ENCODE assay signal across 18 mouse cellular contexts in genomic region chr7:94926547-94927123, GRCm38 (mm10).
DNase-seq lines count a peak whose midpoint lies in the region; ATAC-seq and TF ChIP-seq lines count a peak whose summit lies in the region.
"Had no signal": no experiment of that assay in that cellular context is flagged by ENCODE, and none has a peak within 500 bp of the region (broad histone marks: within the 10 kb centered on the region; RNA-seq: fewer than 3 reads in every experiment).

No protein-coding gene starts in this region.

- TF ChIP-seq CTCF in forebrain, postnatal 0 days (IDR thresholded peaks at IDR 0.05; ENCODE audit: low read depth): no peak
- TF ChIP-seq CTCF in heart, adult 2 months (IDR thresholded peaks at IDR 0.05): no peak

- H3K4me2 ChIP-seq in forebrain, embryonic 11.5 days (ENCODE audit: low read depth, low read length, severe bottlenecking): no peak overlapping the region
- no peak overlapping the region for H3K4me2 ChIP-seq in forebrain, embryonic 14.5 days (ENCODE audit: low read length)
- no peak overlapping the region for H3K4me2 ChIP-seq in forebrain, postnatal 0 days (ENCODE audit: low read depth)
- H3K4me2 ChIP-seq: heart, embryonic 11.5 days; hindbrain, embryonic 13.5 days; intestine, embryonic 15.5 days had no signal

- WGBS in forebrain, embryonic 11.5 days: 35% methylated on average over 3 of the region's 3 CpGs
- WGBS in forebrain, embryonic 10.5 days: 61% methylated on average over 3 of the region's 3 CpGs
- 7% methylated on average over 3 of the region's 3 CpGs for WGBS in forebrain, embryonic 14.5 days
- WGBS in forebrain, postnatal 0 days: 14% methylated on average over 3 of the region's 3 CpGs
- 70% methylated on average over 3 of the region's 3 CpGs for WGBS in heart, adult 2 months
- 82% methylated on average over 3 of the region's 3 CpGs for WGBS in hindbrain, embryonic 10.5 days

- H3K9ac ChIP-seq in forebrain, embryonic 11.5 days (ENCODE audit: low read length): no peak overlapping the region
- no peak overlapping the region for H3K9ac ChIP-seq in forebrain, embryonic 14.5 days (ENCODE audit: low read length)
- H3K9ac ChIP-seq in forebrain, postnatal 0 days: no peak overlapping the region
- no peak overlapping the region for H3K9ac ChIP-seq in heart, adult 2 months (ENCODE audit: low read depth, low read length)
- H3K9ac ChIP-seq: hindbrain, embryonic 13.5 days; intestine, embryonic 15.5 days had no signal

- DNase-seq in forebrain, embryonic 11.5 days (ENCODE audit: low spot score): no peak
- DNase-seq in forebrain, embryonic 10.5 days (ENCODE audit: extremely low spot score, low spot score): no peak
- DNase-seq in forebrain, embryonic 14.5 days (ENCODE audit: low spot score): peak; percentile 49
- DNase-seq in forebrain, postnatal 0 days: peak; percentile 1
- DNase-seq in heart, adult 2 months: no peak
- DNase-seq in hindbrain, embryonic 10.5 days (ENCODE audit: low spot score): no peak
- DNase-seq: adrenal gland, postnatal 14 days; cerebellum, adult 11-12 months; cerebellum, adult 8-10 months; cerebellum, postnatal 10 days; gastrocnemius, postnatal 36 days; kidney, adult 11 months; kidney, adult 8-10 months had no signal

- no peaks in the 10 kb centered on the region for H3K4me1 ChIP-seq in forebrain, embryonic 11.5 days (replicated peaks; ENCODE audit: control insufficient read depth, insufficient read depth, low read length)
- H3K4me1 ChIP-seq in forebrain, embryonic 10.5 days: 0 out of 2 replicates have a peak, but pooled peaks cover 4% of the 10 kb centered on the region
- no peaks in the 10 kb centered on the region for H3K4me1 ChIP-seq in forebrain, embryonic 14.5 days (ENCODE audit: control insufficient read depth, insufficient read depth, low read length)
- H3K4me1 ChIP-seq in forebrain, postnatal 0 days (ENCODE audit: insufficient read depth): no peaks in the 10 kb centered on the region
- H3K4me1 ChIP-seq in heart, adult 2 months (ENCODE audit: control insufficient read depth, insufficient read depth, low read length): no peaks in the 10 kb centered on the region
- H3K4me1 ChIP-seq in hindbrain, embryonic 10.5 days (replicated peaks): no peaks in the 10 kb centered on the region
- H3K4me1 ChIP-seq: hindbrain, embryonic 13.5 days; intestine, embryonic 15.5 days had no signal

- no peaks in the 10 kb centered on the region for H3K36me3 ChIP-seq in forebrain, embryonic 11.5 days (ENCODE audit: control insufficient read depth, insufficient read depth, low read length)
- no peaks in the 10 kb centered on the region for H3K36me3 ChIP-seq in forebrain, embryonic 10.5 days (replicated peaks)
- no peaks in the 10 kb centered on the region for H3K36me3 ChIP-seq in forebrain, embryonic 14.5 days (ENCODE audit: control insufficient read depth, insufficient read depth, low read length)
- H3K36me3 ChIP-seq in forebrain, postnatal 0 days (ENCODE audit: insufficient read depth): no peaks in the 10 kb centered on the region
- H3K36me3 ChIP-seq in heart, adult 2 months (ENCODE audit: control insufficient read depth, insufficient read depth, low read length): no peaks in the 10 kb centered on the region
- no peaks in the 10 kb centered on the region for H3K36me3 ChIP-seq in hindbrain, embryonic 10.5 days
- H3K36me3 ChIP-seq: hindbrain, embryonic 13.5 days; intestine, embryonic 15.5 days had no signal

- no peak for TF ChIP-seq EP300 in heart, adult 2 months (IDR thresholded peaks at IDR 0.05; ENCODE audit: insufficient read depth, low read depth, low read length)

- no peak for TF ChIP-seq POLR2A in heart, adult 2 months (IDR thresholded peaks at IDR 0.05; ENCODE audit: insufficient read depth, low read depth, low read length)

- no peak overlapping the region for H3K4me3 ChIP-seq in forebrain, embryonic 11.5 days (ENCODE audit: low read depth, low read length)
- H3K4me3 ChIP-seq in forebrain, embryonic 10.5 days: no peak overlapping the region
- no peak overlapping the region for H3K4me3 ChIP-seq in forebrain, embryonic 14.5 days (ENCODE audit: low read depth, low read length)
- no peak overlapping the region for H3K4me3 ChIP-seq in forebrain, postnatal 0 days (ENCODE audit: low read depth, low read length)
- no peak overlapping the region for H3K4me3 ChIP-seq in heart, adult 2 months
- no peak overlapping the region for H3K4me3 ChIP-seq in hindbrain, embryonic 10.5 days
- H3K4me3 ChIP-seq: hindbrain, embryonic 13.5 days; intestine, embryonic 15.5 days had no signal

- no peak overlapping the region for H3K27ac ChIP-seq in forebrain, embryonic 11.5 days (ENCODE audit: low read depth, low read length)
- no peak overlapping the region for H3K27ac ChIP-seq in forebrain, embryonic 10.5 days
- H3K27ac ChIP-seq in forebrain, embryonic 14.5 days (ENCODE audit: low read depth, low read length): no peak overlapping the region
- no peak overlapping the region for H3K27ac ChIP-seq in forebrain, postnatal 0 days (ENCODE audit: low read depth, low read length)
- no peak overlapping the region for H3K27ac ChIP-seq in heart, adult 2 months
- no peak overlapping the region for H3K27ac ChIP-seq in hindbrain, embryonic 10.5 days
- H3K27ac ChIP-seq: hindbrain, embryonic 13.5 days; intestine, embryonic 15.5 days had no signal

- H3K9me3 ChIP-seq in forebrain, embryonic 11.5 days (ENCODE audit: control insufficient read depth, low read length): no peaks in the 10 kb centered on the region
- no peaks in the 10 kb centered on the region for H3K9me3 ChIP-seq in forebrain, embryonic 10.5 days
- H3K9me3 ChIP-seq in forebrain, embryonic 14.5 days (replicated peaks; ENCODE audit: control insufficient read depth, low read length): no peaks in the 10 kb centered on the region
- no peaks in the 10 kb centered on the region for H3K9me3 ChIP-seq in forebrain, postnatal 0 days (ENCODE audit: low read length)
- H3K9me3 ChIP-seq in hindbrain, embryonic 10.5 days: no peaks in the 10 kb centered on the region
- H3K9me3 ChIP-seq: hindbrain, embryonic 13.5 days; intestine, embryonic 15.5 days had no signal

- H3K27me3 ChIP-seq in forebrain, embryonic 11.5 days (ENCODE audit: control insufficient read depth, insufficient read depth, low read length): no peaks in the 10 kb centered on the region
- H3K27me3 ChIP-seq in forebrain, embryonic 10.5 days (ENCODE audit: poor library complexity, severe bottlenecking): no peaks in the 10 kb centered on the region
- no peaks in the 10 kb centered on the region for H3K27me3 ChIP-seq in forebrain, embryonic 14.5 days (replicated peaks; ENCODE audit: control insufficient read depth, insufficient read depth, low read length)
- H3K27me3 ChIP-seq in forebrain, postnatal 0 days (ENCODE audit: insufficient read depth, low read length): no peaks in the 10 kb centered on the region
- H3K27me3 ChIP-seq in heart, adult 2 months (ENCODE audit: control insufficient read depth, insufficient read depth, low read length): no peaks in the 10 kb centered on the region
- no peaks in the 10 kb centered on the region for H3K27me3 ChIP-seq in hindbrain, embryonic 10.5 days (ENCODE audit: insufficient read depth, poor library complexity, severe bottlenecking)
- H3K27me3 ChIP-seq: hindbrain, embryonic 13.5 days; intestine, embryonic 15.5 days; Patski had no signal

- H3K79me2 ChIP-seq in heart, adult 2 months (replicated peaks; ENCODE audit: control insufficient read depth, insufficient read depth, low read length): no peaks in the 10 kb centered on the region

- peak; percentile 67 for ATAC-seq in forebrain, embryonic 11.5 days (replicated peaks; ENCODE audit: low FRiP score)
- peak; percentile 82 for ATAC-seq in forebrain, embryonic 14.5 days
- ATAC-seq in forebrain, postnatal 0 days: no peak
- ATAC-seq: hindbrain, embryonic 16.5 days; intestine, embryonic 15.5 days; Patski had no signal

- intact Hi-C loops in heart, adult 2 months (cut with DNase I): no loop called here

Comparison
In these comparisons a context has a peak if more than half of its experiments do, and no peak if none do; other contexts are left out.
1. DNase-seq: peak in forebrain, embryonic 14.5 days (single experiment) and forebrain, postnatal 0 days (single experiment); none in forebrain, embryonic 11.5 days (single experiment), forebrain, embryonic 10.5 days (single experiment), heart, adult 2 months (0 of 2) and hindbrain, embryonic 10.5 days (single experiment).